Mouse (Mus musculus): Measurements from ENCODE around the gene Cep85l.

The Cep85l gene

GRCm38 (mm10) chr10:53379709-53380106 lies at the start of gene Cep85l:
Cep85l (minus strand) TSS chr10:53379947.
- in situ Hi-C loops (cut with MboI) = no loop called here

DNA sequence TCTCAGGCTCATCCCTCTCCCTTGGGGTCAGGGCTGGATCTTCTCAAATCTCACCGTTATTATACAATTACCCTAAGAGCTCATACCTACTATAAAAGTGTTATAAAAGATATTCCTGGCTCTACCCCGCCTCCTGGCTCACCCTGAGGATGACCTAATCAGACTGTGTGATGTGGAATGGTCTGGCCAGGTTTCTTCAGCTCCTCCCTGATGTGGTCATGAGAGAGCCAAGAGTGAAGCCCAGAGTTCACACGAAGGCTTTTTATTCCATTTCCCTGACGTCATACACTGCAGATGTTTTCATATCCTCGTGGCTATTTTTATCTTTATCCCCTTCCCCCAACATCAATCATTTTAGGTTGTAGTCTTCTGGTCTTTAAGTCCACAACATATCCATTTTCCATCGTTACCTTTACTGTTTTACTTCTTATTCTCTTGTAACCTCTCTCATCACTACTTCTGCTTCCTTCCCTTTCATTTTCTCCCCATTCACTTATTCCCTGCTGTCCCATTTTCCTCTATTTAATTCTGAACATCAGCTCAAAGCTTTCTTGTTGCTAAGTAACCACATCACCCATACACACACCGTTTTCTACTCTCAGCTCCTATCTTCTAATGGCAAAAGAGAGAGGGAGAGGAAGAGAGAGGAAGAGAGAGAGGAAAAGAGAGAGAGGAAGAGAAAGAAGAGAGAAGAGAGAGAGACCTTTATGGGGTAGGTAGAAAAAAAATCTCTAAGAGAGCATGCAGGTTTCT lies 49.1 kb upstream of the Cep85l start:
- in situ Hi-C loops (cut with MboI) = no loop called here

- in situ Hi-C loops (cut with MboI) = no loop called here
Observed at GRCm38 (mm10) chr10:53426524-53426923, 46.8 kb upstream of the Cep85l start.

DNA sequence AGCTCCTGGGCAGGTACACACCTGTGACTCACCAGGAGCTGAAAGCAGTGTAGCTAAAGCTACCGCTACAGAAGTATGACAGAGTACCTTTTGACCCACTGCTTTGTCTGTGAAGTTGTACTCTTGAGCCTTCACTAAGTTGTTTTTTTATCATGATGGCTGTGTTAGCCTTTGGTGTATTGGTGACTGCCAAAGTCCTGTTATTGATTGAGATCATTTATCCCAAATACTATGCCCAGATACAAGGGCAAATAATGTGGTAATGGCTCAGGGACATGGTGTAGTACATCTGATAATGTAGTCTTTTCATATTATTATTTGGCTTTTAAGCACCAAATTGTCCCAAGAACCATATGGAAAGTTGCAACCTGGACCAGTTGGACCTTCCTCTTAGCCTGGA lies 43.3 kb upstream of the Cep85l start:
- in situ Hi-C loops (cut with MboI) = no loop called here

DNA sequence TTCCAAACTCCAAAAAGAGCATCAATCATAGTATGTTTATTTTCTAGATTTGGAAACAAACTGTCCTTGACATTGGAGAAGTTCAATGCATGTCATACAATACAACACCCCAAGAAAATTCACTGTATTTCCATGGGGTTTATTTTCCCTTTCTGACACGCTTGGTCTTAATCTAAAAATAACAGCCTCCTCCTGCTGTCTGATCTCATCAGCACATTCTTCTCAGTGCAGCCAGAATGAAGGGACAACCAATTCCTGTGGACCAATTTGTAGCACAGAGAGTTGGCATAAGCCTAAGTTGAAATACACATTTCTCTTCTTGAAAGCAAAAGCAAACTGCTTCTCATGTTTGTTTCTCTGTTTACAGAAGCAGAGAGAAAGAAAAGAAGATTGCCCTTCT lies 42.5 kb upstream of the Cep85l start:
- in situ Hi-C loops (cut with MboI) = no loop called here

GRCm38 (mm10) chr10:53421613-53422012 lies 41.9 kb upstream of the Cep85l start:
- in situ Hi-C loops (cut with MboI) = no loop called here

DNA sequence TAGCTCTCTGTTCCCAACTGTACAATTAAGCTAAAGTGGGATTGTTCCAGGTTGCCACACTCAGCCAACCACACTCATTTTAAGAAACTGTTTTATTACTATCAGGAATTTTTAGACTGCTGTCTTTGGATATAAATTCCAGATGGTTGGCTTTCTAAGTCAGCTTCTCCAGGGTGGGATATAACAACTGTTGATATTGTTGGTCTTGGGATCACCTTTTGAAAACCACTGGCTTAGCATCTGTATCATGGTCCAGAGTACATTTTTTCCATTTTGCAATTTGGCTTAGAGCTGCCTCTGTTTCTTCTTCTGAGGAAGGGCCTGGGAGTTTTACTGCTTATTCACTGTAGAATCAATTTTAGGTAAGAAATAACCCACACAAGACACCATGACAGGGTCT lies 40.3 kb upstream of the Cep85l start:
- in situ Hi-C loops (cut with MboI) = no loop called here

DNA sequence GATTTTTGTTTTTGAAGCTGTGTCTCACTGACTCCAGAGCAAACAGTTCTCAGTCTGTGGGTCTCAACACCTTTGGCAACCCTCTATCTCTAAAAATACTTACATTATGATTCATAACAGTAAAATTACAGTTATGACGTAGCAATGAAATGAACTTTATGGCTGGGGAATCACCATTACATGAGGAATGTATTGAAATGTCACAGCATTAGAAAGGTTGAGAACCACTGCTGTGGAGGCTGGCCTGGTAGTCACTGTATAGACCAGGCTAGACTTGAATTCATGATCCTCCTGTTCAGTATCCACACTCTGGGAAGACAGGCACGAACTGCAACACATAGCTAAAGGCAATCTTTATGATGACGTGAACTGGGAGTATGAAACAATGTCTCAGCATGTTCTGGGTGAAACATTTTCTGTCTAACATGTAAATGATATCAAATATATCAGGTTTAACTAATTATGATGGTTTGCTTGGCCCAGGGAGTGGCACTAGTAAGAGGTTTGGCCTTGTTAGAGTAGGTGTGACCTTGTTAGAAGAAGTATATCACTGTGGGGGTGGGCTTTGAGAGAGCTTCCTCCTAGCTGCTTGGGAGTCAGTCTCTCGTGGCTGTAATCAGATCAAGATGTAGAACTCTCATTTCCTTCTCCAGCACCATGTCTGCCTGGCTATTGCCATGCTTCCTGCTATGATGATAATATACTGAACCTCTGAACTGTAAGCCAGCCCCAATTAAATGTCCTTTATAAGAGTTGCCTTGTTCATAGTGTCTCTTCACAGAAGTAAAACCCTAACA lies 39.6 kb upstream of the Cep85l start:
- in situ Hi-C loops (cut with MboI) = no loop called here

DNA sequence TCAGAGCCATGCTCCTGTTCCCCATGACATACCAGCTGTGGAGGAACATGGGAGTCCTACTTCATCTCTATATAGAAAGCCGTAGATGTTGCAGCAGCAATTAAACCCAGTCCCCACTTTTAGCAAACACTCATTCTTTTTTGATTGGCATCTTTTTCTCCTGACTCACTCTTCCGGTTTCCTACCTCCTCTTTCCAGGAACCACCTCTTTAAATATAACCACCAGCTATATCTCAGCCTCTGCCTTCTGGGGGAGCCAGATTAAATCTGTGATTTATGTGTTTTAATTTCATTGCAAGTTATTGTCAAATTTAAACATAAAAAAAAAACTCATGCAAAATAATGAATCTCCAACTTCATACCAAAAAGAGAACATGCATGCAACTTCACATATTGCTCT lies 37.3 kb upstream of the Cep85l start:
- in situ Hi-C loops (cut with MboI) = no loop called here

DNA sequence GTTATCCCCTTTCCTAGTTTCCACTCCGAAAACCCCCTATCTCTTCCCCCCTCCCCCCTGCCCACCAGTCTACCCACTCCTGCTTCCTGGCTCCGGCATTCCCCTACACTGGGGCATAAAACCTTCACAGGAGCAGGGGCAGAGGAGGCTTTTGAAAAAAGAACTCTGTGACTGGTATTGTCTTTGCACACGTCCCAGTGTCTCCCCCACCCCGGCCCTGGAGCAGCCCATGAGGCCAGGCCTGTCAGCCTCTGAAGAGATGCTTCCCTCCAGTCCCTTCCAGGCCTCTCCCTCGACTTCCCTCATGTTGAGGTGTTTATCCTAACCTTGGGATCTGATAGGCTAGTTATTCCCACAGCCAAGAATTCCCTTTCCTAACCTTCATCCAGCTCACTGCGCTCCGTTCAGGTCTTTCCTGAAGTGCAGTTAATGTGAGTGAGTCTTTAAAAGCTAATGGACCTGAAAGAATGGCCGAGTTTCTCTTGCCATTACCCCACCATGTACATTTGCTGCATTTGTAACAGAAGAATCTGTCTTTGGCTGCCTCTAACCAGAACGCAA lies 36.5 kb upstream of the Cep85l start:
- in situ Hi-C loops (cut with MboI) = no loop called here

- in situ Hi-C loops (cut with MboI) = no loop called here
Observed at GRCm38 (mm10) chr10:53415252-53415651, 35.5 kb upstream of the Cep85l start.

GRCm38 (mm10) chr10:53414092-53415085 lies 34.6 kb upstream of the Cep85l start:
- in situ Hi-C loops (cut with MboI) = no loop called here

DNA sequence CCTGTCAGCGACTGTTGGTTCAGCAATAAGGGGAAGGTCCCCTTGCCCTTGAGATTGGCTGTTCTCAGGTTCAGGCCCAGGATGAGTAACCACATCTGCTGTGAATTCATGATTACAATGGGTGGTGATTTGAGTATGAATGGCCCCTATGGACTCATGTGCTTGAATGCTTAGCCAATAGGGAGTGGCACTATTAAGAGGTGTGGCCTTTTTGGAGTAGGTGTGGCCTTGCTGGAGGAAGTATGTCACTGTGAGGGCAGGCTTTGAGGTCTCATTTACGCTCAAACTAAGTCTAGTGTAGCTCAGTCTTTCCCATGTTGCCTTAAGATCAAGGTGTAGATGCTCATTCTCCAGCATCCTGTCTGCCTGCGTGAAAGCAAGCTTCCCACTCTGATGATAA lies 33.2 kb upstream of the Cep85l start:
- in situ Hi-C loops (cut with MboI) = no loop called here

- in situ Hi-C loops (cut with MboI) = no loop called here
Observed at GRCm38 (mm10) chr10:53412165-53412564, 32.4 kb upstream of the Cep85l start.

DNA sequence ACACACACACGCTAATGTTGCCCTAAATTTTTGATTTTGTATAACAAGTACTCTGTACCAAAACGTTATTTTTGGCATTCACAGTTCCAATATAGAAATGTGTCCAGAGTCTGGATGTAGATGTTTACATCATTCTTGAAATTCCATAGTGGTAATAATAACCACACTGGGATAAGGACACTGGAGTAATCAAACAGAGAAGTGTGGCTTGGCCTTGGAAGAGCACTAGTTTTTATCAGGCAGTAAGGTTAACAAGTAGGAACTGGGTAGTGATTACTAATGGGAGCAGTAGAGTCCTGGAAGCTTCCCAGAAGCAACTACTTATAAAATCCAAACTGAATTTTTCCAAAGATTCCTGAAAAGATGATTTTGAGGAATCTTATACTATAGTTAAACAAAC lies 31.1 kb upstream of the Cep85l start:
- in situ Hi-C loops (cut with MboI) = no loop called here

- in situ Hi-C loops (cut with MboI) = no loop called here
Observed at GRCm38 (mm10) chr10:53407422-53407821, 27.7 kb upstream of the Cep85l start.

GRCm38 (mm10) chr10:53406845-53407244 lies 27.1 kb upstream of the Cep85l start:
- in situ Hi-C loops (cut with MboI) = no loop called here

GRCm38 (mm10) chr10:53402293-53402692 lies 22.5 kb upstream of the Cep85l start:
- in situ Hi-C loops (cut with MboI) = no loop called here

- in situ Hi-C loops (cut with MboI) = no loop called here
Observed at GRCm38 (mm10) chr10:53399053-53399452, 19.3 kb upstream of the Cep85l start.

DNA sequence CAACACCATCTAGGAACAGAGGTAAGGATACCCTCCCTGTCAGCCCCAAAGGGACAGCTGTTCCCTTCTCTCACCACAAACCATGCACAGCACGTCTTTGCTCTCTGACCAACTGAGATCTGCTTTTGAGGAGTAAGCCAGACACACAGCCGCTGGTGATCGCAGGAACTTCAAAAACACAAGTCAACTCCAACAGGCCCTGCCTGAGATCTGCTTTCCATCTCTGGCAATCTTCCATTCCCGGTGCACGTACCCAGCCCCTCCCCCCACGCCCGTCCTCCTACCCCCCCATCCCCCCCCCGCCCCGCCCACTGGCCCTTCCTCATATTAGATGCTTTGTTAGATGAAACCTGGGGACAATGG lies 18.8 kb upstream of the Cep85l start:
- in situ Hi-C loops (cut with MboI) = no loop called here

DNA sequence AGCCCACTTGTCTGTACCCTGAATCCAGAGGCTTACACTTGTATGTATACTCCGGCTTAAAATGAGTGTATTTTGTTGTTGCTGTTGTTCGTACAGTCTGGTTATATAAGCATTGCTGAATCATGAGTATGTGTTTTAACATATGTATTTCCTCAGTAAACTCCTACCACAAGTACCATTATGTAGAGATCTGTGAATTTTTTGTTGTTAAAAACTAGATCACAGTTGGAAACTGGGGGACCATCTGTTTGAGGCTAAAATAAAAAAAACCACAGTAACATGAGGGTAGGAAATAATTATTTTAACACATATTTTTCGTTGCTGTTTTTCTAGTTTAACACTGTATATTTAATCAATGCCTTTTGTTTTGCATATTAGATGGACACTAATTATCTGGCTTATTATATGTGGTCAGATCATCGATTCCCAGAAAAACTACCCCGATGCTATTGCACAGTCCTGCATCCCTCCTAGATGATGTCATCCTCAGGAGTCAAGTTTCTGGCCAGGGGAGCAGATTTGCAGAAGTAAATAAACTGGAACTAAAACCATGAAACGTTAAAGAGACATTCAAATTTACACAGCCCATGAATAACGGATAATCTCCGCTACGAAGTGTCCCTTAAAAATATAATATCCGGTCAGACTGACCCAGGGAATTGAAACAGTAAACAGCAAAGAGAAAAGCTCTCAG lies 18.2 kb upstream of the Cep85l start:
- in situ Hi-C loops (cut with MboI) = no loop called here
